Mouse (Mus musculus): ENCODE measurements at regions not wholly inside any gene's neighbourhood (a gene's known extent, or its start where the extent isn't known, plus 50 kb on each side); places are given as distances from the start of the nearest gene placed in this dataset.
"Not testable (repeated sequence)": the region's sequence is repeated elsewhere in the genome, so short reads cannot be mapped to it uniquely, and the experiment has no call there.

- no peak for DNase-seq
These were observed 64.1 kb upstream of the Rmdn2 start for GRCm38 (mm10) chr17:79547524-79547923.

DNA sequence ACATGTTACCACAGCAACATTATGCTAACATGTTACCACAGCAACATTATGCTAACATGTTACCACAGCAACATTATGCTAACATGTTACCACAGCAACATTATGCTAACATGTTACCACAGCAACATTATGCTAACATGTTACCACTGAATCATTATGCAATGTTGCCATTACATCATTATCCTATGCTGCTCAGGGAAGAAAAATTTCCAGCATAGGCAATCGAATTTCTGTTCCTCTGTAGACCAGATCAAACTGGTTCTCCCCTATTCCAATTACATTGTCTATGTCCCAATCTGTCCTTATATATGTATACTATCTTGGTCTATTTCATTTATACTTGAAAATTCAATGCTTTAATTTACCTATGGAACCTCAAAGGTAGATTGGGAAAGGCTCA is 61.3 kb upstream of the Rmdn2 start:
- not testable (repeated sequence) for DNase-seq

DNA sequence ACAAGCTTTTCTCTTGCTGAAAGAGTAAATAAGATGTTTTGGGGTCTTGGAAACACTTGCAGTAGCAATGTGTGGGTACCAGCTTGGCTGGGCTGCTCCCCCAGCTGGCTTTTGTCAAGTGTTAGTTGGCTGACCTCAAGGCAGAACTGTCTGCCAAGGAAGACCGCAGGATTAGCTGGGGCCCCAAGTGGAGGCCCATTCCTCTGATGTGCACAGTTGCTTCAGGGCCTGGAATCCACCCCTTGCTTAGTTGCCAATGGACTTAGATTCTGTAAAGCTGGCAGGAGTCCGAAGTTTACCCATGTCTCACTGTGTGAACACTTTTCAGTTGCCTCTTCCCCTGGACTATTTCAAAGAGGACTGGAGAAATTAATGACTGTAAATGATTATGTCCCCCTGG is 57.8 kb upstream of the Rmdn2 start:
- peak in 1 of 2 experiments; percentile 16 for DNase-seq

GRCm38 (mm10) chr17:79555593-79555992 is 56.1 kb upstream of the Rmdn2 start:
- DNase-seq: no peak
